Mouse (Mus musculus) stomach, embryonic 14.5 days (tissue): ENCODE measurements around the gene Galns. TPM values are rescaled to one million over a fixed set of nuclear protein-coding genes. Genes with fewer than 3 reads are reported as not detected.

Source experiments
- ATAC-seq: fragments of 200-750 bp; cut with Nextera tagmentation; 2 replicates; pipeline ENCODE4 v1.8.0; 2017; ENCODE audit warnings: low read depth, moderate TSS enrichment; ENCODE audit not compliant: insufficient number of reproducible peaks, insufficient read depth, low FRiP score
- H3K27ac ChIP-seq: fragments of 300-500 bp; sonication (generic); 2 replicates; pipeline ENCODE4 v1.5.1; 2014; ENCODE audit warnings: mild to moderate bottlenecking, low read length, moderate library complexity, mixed read lengths
- H3K27me3 ChIP-seq: fragments of 300-500 bp; sonication (generic); 2 replicates; pipeline ENCODE4 v1.6.1; 2014; ENCODE audit warnings: low read length, control low read depth, mixed read lengths; ENCODE audit not compliant: control insufficient read depth, insufficient read depth
- H3K36me3 ChIP-seq: fragments of 300-500 bp; sonication (generic); 2 replicates; pipeline ENCODE4 v1.6.1; 2014; ENCODE audit warnings: mild to moderate bottlenecking, control low read depth, low read length, moderate library complexity, mixed read lengths; ENCODE audit not compliant: control insufficient read depth, insufficient read depth
- H3K4me1 ChIP-seq: fragments of 300-500 bp; sonication (generic); 2 replicates; pipeline ENCODE4 v1.6.1; 2014; ENCODE audit warnings: low read length, control low read depth, mixed read lengths; ENCODE audit not compliant: control insufficient read depth, insufficient read depth
- H3K4me2 ChIP-seq: fragments of 300-500 bp; sonication (generic); replicated peaks from 2 replicates; pipeline ENCODE4 v1.6.1; 2014; ENCODE audit warnings: low read depth, low read length, control low read depth
- H3K4me3 ChIP-seq: fragments of 300-500 bp; sonication (generic); 2 replicates; pipeline ENCODE4 v1.5.1; 2014; ENCODE audit warnings: low read depth, low read length, control low read depth
- H3K9ac ChIP-seq: fragments of 300-500 bp; sonication (generic); replicated peaks from 2 replicates; pipeline ENCODE4 v1.6.1; 2014; ENCODE audit warnings: low read depth, mild to moderate bottlenecking, control low read depth, low read length, moderate library complexity, mixed read lengths
- H3K9me3 ChIP-seq: fragments of 300-500 bp; sonication (generic); 2 replicates; pipeline ENCODE4 v1.6.1; 2016; ENCODE audit warnings: low read depth, low read length, control low read depth; ENCODE audit not compliant: control insufficient read depth
- WGBS: fragments of 180-500 bp; shearing (Covaris S2); extraction: QIAGEN DNeasy Blood & Tissue Kit; methylation state at CpG from one replicate; pipeline ENCODE4 v1.1.7; 2014; 5-methylcytosine and 5-hydroxymethylcytosine counted together
- polyA plus RNA-seq: library from polyadenylated mRNA; unstranded; fragments of >200 nt; fragmentation: Nextera tagmentation; extraction: Ambion mirVana; gene quantifications from 2 replicates; pipeline ENCODE4 v1.2.1, GENCODE M21; 2014

Gene Galns
- polyA plus RNA-seq, 1 experiment from 2014 or later = 14.6 TPM

DNA sequence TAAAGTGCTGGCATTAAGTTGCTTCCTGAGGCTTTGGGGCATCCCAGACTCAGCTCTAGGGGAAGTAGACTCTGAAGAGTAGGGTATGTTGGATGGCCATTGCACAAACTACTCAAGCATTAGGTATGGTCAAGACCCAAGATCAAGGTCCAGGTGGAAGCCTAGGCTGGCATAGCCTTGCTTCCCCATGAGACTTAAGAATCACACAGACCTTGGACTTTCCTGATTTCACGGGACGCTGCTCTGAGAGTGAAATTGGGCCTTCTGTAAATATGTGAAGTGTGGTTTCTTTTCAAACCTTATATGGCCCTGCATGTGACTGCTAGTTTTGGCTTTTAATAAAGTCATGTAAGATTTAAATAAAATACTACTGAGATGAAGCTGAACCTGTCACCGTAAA, 38.5 kb downstream of the Galns start:
- 81% methylated on average over 3 of the region's 3 CpGs for WGBS
- peaks cover 40% of the 10 kb centered on the region for H3K36me3 ChIP-seq
- no peak overlapping the region for H3K27ac ChIP-seq
- ATAC-seq = no peak
- no peaks in the 10 kb centered on the region for H3K27me3 ChIP-seq
- no peak overlapping the region for H3K9ac ChIP-seq
- H3K4me1 ChIP-seq = peaks cover 32% of the 10 kb centered on the region
- no peaks in the 10 kb centered on the region for H3K9me3 ChIP-seq
- no peak overlapping the region for H3K4me3 ChIP-seq
- no peak overlapping the region for H3K4me2 ChIP-seq

GRCm38 (mm10) chr8:122571750-122572267, 39.5 kb downstream of the Galns start:
- Histone ChIP-seq H3K27me3 (no peaks in the 10 kb centered on the region), H3K9me3 (no peaks in the 10 kb centered on the region), H3K4me2 (no peak overlapping the region), H3K9ac (no peak overlapping the region), H3K27ac (no peak overlapping the region), H3K36me3 (peaks cover 40% of the 10 kb centered on the region), H3K4me1 (peaks cover 30% of the 10 kb centered on the region), H3K4me3 (no peak overlapping the region)
- 90% methylated on average over 17 of the region's 17 CpGs for WGBS
- no peak for ATAC-seq

GRCm38 (mm10) chr8:122571153-122571552, 40.1 kb downstream of the Galns start:
- H3K36me3 ChIP-seq = peaks cover 40% of the 10 kb centered on the region
- no peak overlapping the region for H3K4me2 ChIP-seq
- ATAC-seq = no peak
- no peak overlapping the region for H3K9ac ChIP-seq
- H3K27ac ChIP-seq = no peak overlapping the region
- WGBS = 96% methylated on average over 11 of the region's 11 CpGs
- H3K4me1 ChIP-seq = peaks cover 36% of the 10 kb centered on the region
- no peak overlapping the region for H3K4me3 ChIP-seq
- H3K9me3 ChIP-seq = no peaks in the 10 kb centered on the region
- H3K27me3 ChIP-seq = no peaks in the 10 kb centered on the region

GRCm38 (mm10) chr8:122569996-122570395, 41.3 kb downstream of the Galns start:
- Histone ChIP-seq H3K4me1 (peaks cover 24% of the 10 kb centered on the region), H3K27ac (no peak overlapping the region), H3K4me3 (no peak overlapping the region), H3K4me2 (peak overlapping the region; percentile 78), H3K9ac (no peak overlapping the region), H3K27me3 (no peaks in the 10 kb centered on the region), H3K9me3 (no peaks in the 10 kb centered on the region), H3K36me3 (peaks cover 40% of the 10 kb centered on the region)
- no peak for ATAC-seq
- 94% methylated on average over 16 of the region's 16 CpGs for WGBS

DNA sequence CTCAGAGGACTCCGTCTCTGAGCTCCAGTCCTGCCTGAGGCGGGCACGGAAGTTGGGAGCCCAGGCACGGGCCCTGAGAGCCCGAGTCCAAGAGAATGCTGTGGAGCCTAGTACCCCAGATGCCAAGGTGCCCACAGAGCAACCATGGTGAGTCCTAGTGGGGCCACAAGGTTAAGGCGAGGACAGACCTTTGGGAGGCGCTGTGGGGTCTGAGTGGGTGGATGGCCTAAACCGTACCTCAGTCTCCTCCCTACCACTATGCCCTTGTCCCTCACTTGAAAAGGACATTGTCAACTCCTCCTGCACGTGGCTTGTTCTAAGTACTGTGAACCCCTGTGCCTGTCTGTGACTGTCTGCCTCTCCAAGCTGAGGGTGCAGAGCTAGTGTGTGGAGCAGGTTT, 41.9 kb downstream of the Galns start:
- H3K4me2 ChIP-seq = peak overlapping the region; percentile 78
- H3K4me1 ChIP-seq = peaks cover 19% of the 10 kb centered on the region
- no peaks in the 10 kb centered on the region for H3K9me3 ChIP-seq
- peak overlapping the region; percentile 91 for H3K4me3 ChIP-seq
- peak overlapping the region; percentile 94; the same call in 1 of the 2 replicates for H3K9ac ChIP-seq
- peaks cover 37% of the 10 kb centered on the region for H3K36me3 ChIP-seq
- WGBS = 60% methylated on average over 9 of the region's 9 CpGs
- ATAC-seq = no peak
- no peaks in the 10 kb centered on the region for H3K27me3 ChIP-seq
- H3K27ac ChIP-seq = no peak overlapping the region

DNA sequence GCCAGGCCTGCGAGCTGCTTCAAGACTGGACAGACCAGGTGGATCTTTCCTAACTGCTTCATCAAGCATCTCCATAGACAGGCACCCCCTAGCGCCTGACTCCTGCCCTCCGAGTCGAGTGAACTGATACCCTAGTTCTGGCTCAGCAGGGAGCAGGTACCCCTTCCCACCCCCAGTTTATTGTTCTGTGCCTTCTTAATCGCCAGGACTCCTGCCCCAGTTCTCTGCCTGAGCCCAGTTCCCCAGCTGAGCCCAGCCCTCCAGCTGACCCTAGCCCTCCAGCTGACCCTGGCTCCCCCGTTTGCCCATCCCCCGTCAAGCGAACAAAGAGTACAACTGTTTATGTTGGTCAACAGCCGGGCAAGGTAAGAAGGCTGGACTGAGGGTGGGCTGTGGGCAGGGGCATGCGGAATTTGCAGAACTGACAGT, 42.4 kb downstream of the Galns start:
- Histone ChIP-seq H3K9ac (peak overlapping the region; percentile 94), H3K27me3 (no peaks in the 10 kb centered on the region), H3K4me3 (peak overlapping the region; percentile 91), H3K9me3 (no peaks in the 10 kb centered on the region), H3K4me2 (peak overlapping the region; percentile 78), H3K36me3 (peaks cover 36% of the 10 kb centered on the region), H3K4me1 (peaks cover 19% of the 10 kb centered on the region), H3K27ac (no peak overlapping the region; the same call in 1 of the 2 replicates)
- no peak for ATAC-seq
- 7% methylated on average over 10 of the region's 10 CpGs for WGBS

- H3K4me3 ChIP-seq = peak overlapping the region; percentile 91
- no peaks in the 10 kb centered on the region for H3K9me3 ChIP-seq
- no peaks in the 10 kb centered on the region for H3K27me3 ChIP-seq
- H3K9ac ChIP-seq = peak overlapping the region; percentile 94
- peaks cover 35% of the 10 kb centered on the region for H3K36me3 ChIP-seq
- H3K4me1 ChIP-seq = peaks cover 19% of the 10 kb centered on the region
- H3K27ac ChIP-seq = peak overlapping the region; percentile 91
- H3K4me2 ChIP-seq = peak overlapping the region; percentile 78
- peak; percentile 50; the same call in 1 of the 2 replicates for ATAC-seq
- under 1% methylated on average over 34 of the region's 34 CpGs for WGBS
These were observed 43.2 kb downstream of the Galns start for GRCm38 (mm10) chr8:122568109-122568504.

GRCm38 (mm10) chr8:122567361-122568108, 43.7 kb downstream of the Galns start, which contains the start of gene Cdt1:
Cdt1 (plus strand) TSS chr8:122568015.
- Histone ChIP-seq H3K9ac (peak within 1 kb of the TSS; percentile 94), H3K4me1 (peaks cover 19% of the 10 kb centered on the region), H3K4me2 (peak within 1 kb of the TSS; percentile 93), H3K9me3 (no peaks in the 10 kb centered on the region), H3K4me3 (peak within 1 kb of the TSS; percentile 91), H3K27ac (peak within 1 kb of the TSS; percentile 96), H3K27me3 (no peaks in the 10 kb centered on the region), H3K36me3 (peaks cover 30% of the 10 kb centered on the region)
- peak; percentile 97 for ATAC-seq
- under 1% methylated on average over 62 of the region's 62 CpGs for WGBS
